Mouse (Mus musculus) stomach, embryonic 15.5 days (tissue): ENCODE measurements around the gene S1pr1. TPM values are rescaled to one million over a fixed set of nuclear protein-coding genes. Genes with fewer than 3 reads are reported as not detected.

Source experiments
- ATAC-seq: fragments of 200-750 bp; cut with Nextera tagmentation; 2 replicates; pipeline ENCODE4 v1.8.0; 2017; ENCODE audit warnings: low read depth, moderate number of reproducible peaks, moderate TSS enrichment; ENCODE audit not compliant: insufficient read depth, low FRiP score
- H3K27ac ChIP-seq: fragments of 300-500 bp; sonication (generic); 2 replicates; pipeline ENCODE4 v1.5.1; 2015; ENCODE audit warnings: mild to moderate bottlenecking, inconsistent platforms
- H3K27me3 ChIP-seq: fragments of 300-500 bp; sonication (generic); replicated peaks from 2 replicates; pipeline ENCODE4 v1.6.1; 2015; ENCODE audit warnings: inconsistent platforms
- H3K36me3 ChIP-seq: fragments of 300-500 bp; sonication (generic); 2 replicates; pipeline ENCODE4 v1.6.1; 2015; ENCODE audit warnings: inconsistent platforms
- H3K4me1 ChIP-seq: fragments of 300-500 bp; sonication (generic); 2 replicates; pipeline ENCODE4 v1.6.1; 2015; ENCODE audit warnings: inconsistent platforms
- H3K4me2 ChIP-seq: fragments of 300-500 bp; sonication (generic); 2 replicates; pipeline ENCODE4 v1.6.1; 2015; ENCODE audit warnings: mild to moderate bottlenecking, inconsistent platforms
- H3K4me3 ChIP-seq: fragments of 300-500 bp; sonication (generic); replicated peaks from 2 replicates; pipeline ENCODE4 v1.5.1; 2015; ENCODE audit warnings: inconsistent platforms
- H3K9ac ChIP-seq: fragments of 300-500 bp; sonication (generic); 2 replicates; pipeline ENCODE4 v1.6.1; 2015; ENCODE audit warnings: inconsistent platforms
- H3K9me3 ChIP-seq: fragments of 300-500 bp; sonication (generic); 2 replicates; pipeline ENCODE4 v1.6.1; 2016; ENCODE audit warnings: inconsistent platforms
- WGBS: fragments of 180-500 bp; shearing (Covaris S2); methylation state at CpG from one replicate; pipeline ENCODE4 v1.1.7; 2015; 5-methylcytosine and 5-hydroxymethylcytosine counted together
- polyA plus RNA-seq: library from polyadenylated mRNA; unstranded; fragments of >200 nt; fragmentation: Nextera tagmentation; extraction: Ambion mirVana; gene quantifications from 2 replicates; pipeline ENCODE4 v1.2.1, GENCODE M21; 2015

S1pr1 gene
- polyA plus RNA-seq, 1 experiment from 2014 or later, result 16.9 TPM

- Histone ChIP-seq H3K9me3 (no peaks in the 10 kb centered on the region), H3K4me2 (no peak overlapping the region), H3K27me3 (no peaks in the 10 kb centered on the region), H3K27ac (no peak overlapping the region), H3K36me3 (no peaks in the 10 kb centered on the region), H3K9ac (no peak overlapping the region), H3K4me1 (no peaks in the 10 kb centered on the region), H3K4me3 (no peak overlapping the region)
- WGBS, result 62% methylated on average over 11 of the region's 11 CpGs
- no peak for ATAC-seq
Observed at GRCm38 (mm10) chr3:115737785-115738318, 23.0 kb upstream of the S1pr1 start.

GRCm38 (mm10) chr3:115735540-115735939 is 20.7 kb upstream of the S1pr1 start:
- Histone ChIP-seq H3K9ac (no peak overlapping the region), H3K4me1 (no peaks in the 10 kb centered on the region), H3K36me3 (no peaks in the 10 kb centered on the region), H3K27ac (no peak overlapping the region), H3K4me2 (no peak overlapping the region), H3K4me3 (no peak overlapping the region), H3K9me3 (no peaks in the 10 kb centered on the region), H3K27me3 (no peaks in the 10 kb centered on the region)
- WGBS, result 78% methylated on average over 3 of the region's 3 CpGs
- ATAC-seq, result no peak

DNA sequence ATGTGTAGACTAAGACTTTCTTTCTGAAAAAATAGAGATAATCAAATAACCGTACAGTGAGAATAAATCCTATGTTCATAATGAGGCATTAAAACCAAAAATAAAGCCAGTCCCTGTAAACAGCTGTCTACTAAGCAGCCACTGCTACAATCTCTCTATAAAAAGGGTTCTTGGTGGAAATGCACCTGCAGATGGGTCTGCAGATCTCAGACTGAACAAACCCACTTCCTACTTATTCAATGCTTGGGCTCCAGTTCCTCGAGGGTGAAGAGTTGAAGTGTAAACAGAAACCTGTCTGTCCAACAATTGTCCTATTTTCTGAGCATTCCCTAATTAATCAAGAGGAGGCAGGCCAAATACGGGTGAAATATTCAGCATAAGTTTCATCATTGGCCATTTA is 20.0 kb upstream of the S1pr1 start:
- Histone ChIP-seq H3K9me3 (no peaks in the 10 kb centered on the region), H3K4me1 (no peaks in the 10 kb centered on the region), H3K4me3 (no peak overlapping the region), H3K36me3 (no peaks in the 10 kb centered on the region), H3K27ac (no peak overlapping the region), H3K27me3 (no peaks in the 10 kb centered on the region), H3K4me2 (no peak overlapping the region), H3K9ac (no peak overlapping the region)
- WGBS, result 59% methylated on average over 3 of the region's 3 CpGs
- no peak for ATAC-seq

- Histone ChIP-seq H3K9me3 (no peaks in the 10 kb centered on the region), H3K4me1 (no peaks in the 10 kb centered on the region)
- no peak for ATAC-seq
Observed at GRCm38 (mm10) chr3:115730336-115730735, 15.5 kb upstream of the S1pr1 start.

GRCm38 (mm10) chr3:115729187-115729586 is 14.3 kb upstream of the S1pr1 start:
- no peak overlapping the region for H3K4me2 ChIP-seq
- no peak overlapping the region for H3K27ac ChIP-seq
- H3K4me1 ChIP-seq, result no peaks in the 10 kb centered on the region
- 38% methylated on average over 7 of the region's 7 CpGs for WGBS
- H3K4me3 ChIP-seq, result no peak overlapping the region
- no peak for ATAC-seq
- no peaks in the 10 kb centered on the region for H3K36me3 ChIP-seq
- H3K9me3 ChIP-seq, result no peaks in the 10 kb centered on the region
- H3K27me3 ChIP-seq, result no peaks in the 10 kb centered on the region
- no peak overlapping the region for H3K9ac ChIP-seq

More at GRCm38 (mm10) chr3:115730336-115730735, 15.5 kb upstream of the S1pr1 start:
- no peaks in the 10 kb centered on the region for H3K36me3 ChIP-seq
- H3K9ac ChIP-seq, result no peak overlapping the region
- no peak overlapping the region for H3K27ac ChIP-seq
- H3K4me3 ChIP-seq, result no peak overlapping the region
- WGBS, result 88% methylated on average over 7 of the region's 7 CpGs
- H3K27me3 ChIP-seq, result no peaks in the 10 kb centered on the region
- no peak overlapping the region for H3K4me2 ChIP-seq

GRCm38 (mm10) chr3:115728211-115728610 is 13.3 kb upstream of the S1pr1 start:
- 58% methylated on average over 3 of the region's 3 CpGs for WGBS
- no peaks in the 10 kb centered on the region for H3K27me3 ChIP-seq

GRCm38 (mm10) chr3:115718886-115719285 is 4.0 kb upstream of the S1pr1 start:
- no peak for ATAC-seq
- WGBS, result 58% methylated on average over 6 of the region's 6 CpGs
- H3K9ac ChIP-seq, result no peak overlapping the region
- peaks cover 7% of the 10 kb centered on the region; the same call in 1 of the 2 replicates for H3K4me1 ChIP-seq
- no peak overlapping the region for H3K27ac ChIP-seq
- no peak overlapping the region for H3K4me2 ChIP-seq
- no peaks in the 10 kb centered on the region for H3K36me3 ChIP-seq
- H3K9me3 ChIP-seq, result no peaks in the 10 kb centered on the region
- no peaks in the 10 kb centered on the region for H3K27me3 ChIP-seq
- H3K4me3 ChIP-seq, result no peak overlapping the region

More at GRCm38 (mm10) chr3:115728211-115728610, 13.3 kb upstream of the S1pr1 start:
- no peak overlapping the region for H3K9ac ChIP-seq
- ATAC-seq, result no peak
- no peaks in the 10 kb centered on the region for H3K9me3 ChIP-seq
- H3K4me3 ChIP-seq, result no peak overlapping the region
- H3K27ac ChIP-seq, result no peak overlapping the region
- H3K4me2 ChIP-seq, result no peak overlapping the region
- H3K36me3 ChIP-seq, result no peaks in the 10 kb centered on the region
- H3K4me1 ChIP-seq, result no peaks in the 10 kb centered on the region

DNA sequence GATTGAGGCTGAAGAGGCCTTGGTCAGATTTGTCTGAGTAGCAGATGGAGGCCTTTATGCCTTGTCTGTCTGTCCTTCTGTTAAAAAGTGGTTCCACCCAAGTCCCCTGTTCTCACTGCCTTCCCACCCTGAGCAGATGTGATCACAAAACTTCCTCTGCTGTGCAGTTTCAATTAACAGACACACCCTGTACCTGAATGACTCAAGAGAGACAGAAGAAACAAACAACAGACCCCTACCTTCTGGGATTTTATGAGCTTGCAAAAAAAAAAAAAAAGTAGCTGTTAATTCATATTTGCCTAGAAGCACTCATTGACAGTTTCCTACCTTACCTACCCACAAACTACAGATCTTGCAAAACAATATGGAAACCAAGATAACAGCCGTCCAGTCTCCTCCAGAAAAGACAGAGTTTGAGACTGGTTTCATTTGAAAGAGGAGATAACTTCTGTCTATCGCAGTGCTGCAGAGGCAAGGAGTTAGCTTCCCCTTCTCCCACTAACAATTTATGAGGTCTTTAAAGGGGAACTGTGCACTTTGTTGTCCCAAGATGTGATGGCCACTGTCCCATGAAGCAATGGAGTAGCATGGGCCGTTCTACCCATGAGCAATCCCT is 1.1 kb upstream of the S1pr1 start:
- H3K27ac ChIP-seq, result no peak overlapping the region
- 81% methylated on average over 3 of the region's 3 CpGs for WGBS
- peak overlapping the region; percentile 61 for H3K4me3 ChIP-seq
- ATAC-seq, result no peak
- no peaks in the 10 kb centered on the region for H3K36me3 ChIP-seq
- peaks cover 13% of the 10 kb centered on the region; the same call in 1 of the 2 replicates for H3K4me1 ChIP-seq
- peak overlapping the region; percentile 88 for H3K4me2 ChIP-seq
- no peak overlapping the region for H3K9ac ChIP-seq
- H3K9me3 ChIP-seq, result no peaks in the 10 kb centered on the region
- no peaks in the 10 kb centered on the region for H3K27me3 ChIP-seq

DNA sequence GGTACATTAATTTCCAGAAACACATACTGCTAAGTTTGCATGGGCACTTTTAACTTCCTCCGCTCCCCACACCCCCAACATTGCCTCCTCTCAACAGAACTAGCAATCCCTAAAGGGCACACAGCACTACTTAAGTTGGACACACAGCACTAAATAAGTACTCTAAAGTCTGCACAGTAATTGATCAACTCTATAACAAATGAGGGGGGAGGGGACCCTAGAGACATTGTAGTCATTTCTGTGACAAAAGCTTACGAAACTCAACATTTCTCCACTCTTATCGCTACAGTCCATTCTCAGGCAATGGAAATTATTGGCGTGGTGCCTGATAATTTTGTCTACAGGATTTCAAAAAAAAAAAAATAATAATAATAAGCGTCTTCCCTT is 830 bp downstream of the S1pr1 start:
- 6% methylated on average over 5 of the region's 5 CpGs for WGBS
- Histone ChIP-seq H3K27ac (peak overlapping the region; percentile 81), H3K4me2 (peak overlapping the region; percentile 88), H3K4me3 (peak overlapping the region; percentile 61), H3K27me3 (no peaks in the 10 kb centered on the region), H3K9me3 (no peaks in the 10 kb centered on the region), H3K4me1 (peaks cover 13% of the 10 kb centered on the region; the same call in 1 of the 2 replicates), H3K9ac (no peak overlapping the region), H3K36me3 (no peaks in the 10 kb centered on the region)
- ATAC-seq, result no peak

DNA sequence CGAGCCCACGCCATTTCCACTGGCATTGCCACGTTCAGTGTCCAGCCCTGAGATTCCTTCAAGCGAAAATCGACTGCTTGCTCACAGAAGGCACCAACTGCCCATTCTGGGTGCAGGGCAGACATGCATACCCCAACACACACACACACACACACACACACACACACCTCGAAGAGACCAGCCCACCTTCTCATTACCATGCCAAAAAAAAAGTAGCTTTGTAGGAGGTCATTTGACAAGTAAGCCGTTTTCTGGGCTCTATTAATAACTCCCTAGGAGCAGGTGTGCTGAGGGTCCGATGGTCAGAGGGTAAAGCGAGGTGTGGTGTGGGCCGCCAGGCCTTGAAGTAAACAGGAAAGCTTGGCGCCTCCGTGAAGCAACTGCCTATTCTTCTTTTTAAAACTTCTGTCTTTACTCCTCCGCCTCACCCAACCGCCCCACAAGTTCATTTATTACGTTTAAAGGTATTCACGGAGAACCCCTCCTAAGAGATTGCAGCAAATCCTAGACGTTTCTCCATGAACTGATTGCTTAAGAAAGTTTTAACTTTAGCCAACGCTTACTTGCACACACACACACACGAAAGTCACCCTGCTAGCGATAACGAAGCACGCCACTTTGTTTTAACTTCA is 1.3 kb downstream of the S1pr1 start:
- Histone ChIP-seq H3K36me3 (no peaks in the 10 kb centered on the region), H3K4me1 (peaks cover 13% of the 10 kb centered on the region; the same call in 1 of the 2 replicates), H3K4me2 (peak overlapping the region; percentile 88), H3K27me3 (no peaks in the 10 kb centered on the region), H3K27ac (peak overlapping the region; percentile 67; the same call in 1 of the 2 replicates), H3K9me3 (no peaks in the 10 kb centered on the region), H3K4me3 (peak overlapping the region; percentile 61), H3K9ac (no peak overlapping the region; the same call in 1 of the 2 replicates)
- WGBS, result 19% methylated on average over 22 of the region's 22 CpGs
- ATAC-seq, result no peak

GRCm38 (mm10) chr3:115712808-115713200 is 2.1 kb downstream of the S1pr1 start:
- Histone ChIP-seq H3K36me3 (no peaks in the 10 kb centered on the region), H3K9ac (no peak overlapping the region), H3K4me2 (peak overlapping the region; percentile 88; the same call in 1 of the 2 replicates), H3K9me3 (no peaks in the 10 kb centered on the region), H3K27me3 (no peaks in the 10 kb centered on the region), H3K27ac (peak overlapping the region; percentile 67; the same call in 1 of the 2 replicates), H3K4me3 (no peak overlapping the region; the same call in 1 of the 2 replicates), H3K4me1 (peaks cover 13% of the 10 kb centered on the region; the same call in 1 of the 2 replicates)
- ATAC-seq, result no peak
- 17% methylated on average over 9 of the region's 9 CpGs for WGBS
